Mouse (Mus musculus): ENCODE data around the gene Csk. TPM values are rescaled to one million over a fixed set of nuclear protein-coding genes. Genes with fewer than 3 reads are reported as not detected.
A peak's percentile ranks its signal among the peaks of the same experiment; 100 is the strongest.

Gene Csk
- total and polyA plus RNA-seq, 2 experiments from 2014 or later = 46.3 to 135 TPM

DNA sequence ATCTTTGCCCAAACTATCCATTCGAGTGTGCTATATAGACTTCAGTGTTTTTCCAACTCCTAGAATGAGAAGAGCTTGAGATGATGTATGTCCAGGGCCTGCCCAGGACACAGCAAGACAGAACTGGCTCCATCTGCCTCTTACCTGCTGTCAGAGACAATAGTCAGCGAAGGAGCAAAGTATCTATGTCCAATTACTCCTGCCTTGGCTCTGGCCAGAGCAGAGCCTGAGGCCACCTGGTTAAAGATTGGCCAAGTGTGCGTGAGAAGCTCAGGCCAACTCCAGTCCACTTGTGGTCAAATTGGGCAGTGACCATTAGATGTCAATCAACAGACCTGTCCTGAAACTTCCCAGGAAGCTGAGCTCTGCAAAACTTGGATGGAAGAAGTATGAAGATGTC is 16.1 kb upstream of the Csk start:
- H3K9me3 ChIP-seq (ENCODE audit: low read length) = no peaks in the 10 kb centered on the region
- ATAC-seq (no peak), DNase-seq (no peak)
- WGBS = 89% methylated on average over 3 of the region's 3 CpGs
- TF ChIP-seq CTCF (IDR thresholded peaks at IDR 0.05; ENCODE audit: low read depth) = no peak
- H3K27me3 ChIP-seq (ENCODE audit: insufficient read depth, low read length) = no peaks in the 10 kb centered on the region
- no peaks in the 10 kb centered on the region for H3K36me3 ChIP-seq (ENCODE audit: insufficient read depth)
- no peaks in the 10 kb centered on the region for H3K4me1 ChIP-seq (ENCODE audit: insufficient read depth)
- no peak overlapping the region for H3K4me3 ChIP-seq (ENCODE audit: low read depth, low read length)
- H3K27ac ChIP-seq (ENCODE audit: low read depth, low read length) = no peak overlapping the region
- H3K9ac ChIP-seq = no peak overlapping the region
- no peak overlapping the region for H3K4me2 ChIP-seq (ENCODE audit: low read depth)

DNA sequence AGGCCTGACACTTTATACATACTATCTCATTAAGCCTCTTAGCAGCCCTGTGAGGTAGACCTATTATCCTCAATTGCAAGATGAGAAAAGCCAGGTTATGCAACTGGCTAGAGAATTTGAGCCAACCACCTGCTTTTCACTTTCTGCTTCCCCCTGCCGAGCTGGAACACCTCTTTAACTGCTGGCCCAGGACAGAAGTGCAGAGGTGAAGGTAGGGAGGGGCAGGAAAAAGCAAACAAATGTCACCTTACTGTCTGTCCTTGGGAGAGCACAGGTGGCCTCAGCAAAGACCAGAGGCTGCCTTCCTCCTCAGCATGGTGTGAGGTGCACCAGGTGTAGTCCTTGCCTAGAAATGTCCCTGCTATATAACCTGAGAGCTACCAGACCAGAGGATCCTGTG is 14.8 kb upstream of the Csk start:
- no peaks in the 10 kb centered on the region for H3K36me3 ChIP-seq (ENCODE audit: insufficient read depth)
- H3K4me2 ChIP-seq (ENCODE audit: low read depth) = no peak overlapping the region
- 30% methylated on average over 1 of the region's 1 CpGs for WGBS
- H3K9me3 ChIP-seq (ENCODE audit: low read length) = no peaks in the 10 kb centered on the region
- H3K27me3 ChIP-seq (ENCODE audit: insufficient read depth, low read length) = no peaks in the 10 kb centered on the region
- no peak overlapping the region for H3K27ac ChIP-seq (ENCODE audit: low read depth, low read length)
- ATAC-seq (no peak), DNase-seq (no peak)
- H3K4me1 ChIP-seq (ENCODE audit: insufficient read depth) = no peaks in the 10 kb centered on the region
- H3K9ac ChIP-seq = no peak overlapping the region
- no peak overlapping the region for H3K4me3 ChIP-seq (ENCODE audit: low read depth, low read length)
- TF ChIP-seq CTCF (IDR thresholded peaks at IDR 0.05; ENCODE audit: low read depth) = no peak

GRCm38 (mm10) chr9:57667817-57668216 is 14.4 kb upstream of the Csk start:
- H3K36me3 ChIP-seq (ENCODE audit: insufficient read depth) = no peaks in the 10 kb centered on the region
- H3K9me3 ChIP-seq (ENCODE audit: low read length) = no peaks in the 10 kb centered on the region
- H3K4me1 ChIP-seq (ENCODE audit: insufficient read depth) = no peaks in the 10 kb centered on the region
- DNase-seq (no peak), ATAC-seq (no peak)
- no peak overlapping the region for H3K4me2 ChIP-seq (ENCODE audit: low read depth)
- WGBS = 50% methylated on average over 11 of the region's 11 CpGs
- H3K27ac ChIP-seq (ENCODE audit: low read depth, low read length) = no peak overlapping the region
- TF ChIP-seq CTCF (IDR thresholded peaks at IDR 0.05; ENCODE audit: low read depth) = no peak
- H3K4me3 ChIP-seq (ENCODE audit: low read depth, low read length) = no peak overlapping the region
- H3K27me3 ChIP-seq (ENCODE audit: insufficient read depth, low read length) = no peaks in the 10 kb centered on the region
- H3K9ac ChIP-seq = no peak overlapping the region

DNA sequence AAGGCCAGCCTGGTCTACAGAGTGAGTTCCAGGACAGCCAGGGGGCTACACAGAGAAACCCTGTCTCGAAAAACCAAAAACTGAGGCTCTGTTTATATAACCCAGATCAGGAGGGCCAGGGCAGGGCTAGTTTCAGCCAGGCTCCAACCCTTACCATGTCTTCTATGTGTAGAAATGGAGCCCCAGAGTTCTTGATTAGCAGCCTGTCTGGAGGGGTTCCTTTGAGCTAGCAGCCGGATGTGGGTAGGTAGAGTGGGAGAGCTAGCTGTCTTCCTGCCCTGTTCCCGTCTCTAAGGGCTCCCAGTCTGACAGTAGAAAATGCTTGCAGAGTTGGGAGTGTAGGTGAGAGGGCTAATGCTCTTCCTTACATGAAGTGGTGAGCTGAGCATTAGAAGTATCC is 13.7 kb upstream of the Csk start:
- no peak overlapping the region for H3K4me2 ChIP-seq (ENCODE audit: low read depth)
- H3K9ac ChIP-seq = no peak overlapping the region
- no peaks in the 10 kb centered on the region for H3K4me1 ChIP-seq (ENCODE audit: insufficient read depth)
- H3K27ac ChIP-seq (ENCODE audit: low read depth, low read length) = no peak overlapping the region
- ATAC-seq (no peak), DNase-seq (no peak)
- 86% methylated on average over 3 of the region's 3 CpGs for WGBS
- H3K36me3 ChIP-seq (ENCODE audit: insufficient read depth) = no peaks in the 10 kb centered on the region
- no peaks in the 10 kb centered on the region for H3K27me3 ChIP-seq (ENCODE audit: insufficient read depth, low read length)
- no peaks in the 10 kb centered on the region for H3K9me3 ChIP-seq (ENCODE audit: low read length)
- no peak for TF ChIP-seq CTCF (IDR thresholded peaks at IDR 0.05; ENCODE audit: low read depth)
- no peak overlapping the region for H3K4me3 ChIP-seq (ENCODE audit: low read depth, low read length)

DNA sequence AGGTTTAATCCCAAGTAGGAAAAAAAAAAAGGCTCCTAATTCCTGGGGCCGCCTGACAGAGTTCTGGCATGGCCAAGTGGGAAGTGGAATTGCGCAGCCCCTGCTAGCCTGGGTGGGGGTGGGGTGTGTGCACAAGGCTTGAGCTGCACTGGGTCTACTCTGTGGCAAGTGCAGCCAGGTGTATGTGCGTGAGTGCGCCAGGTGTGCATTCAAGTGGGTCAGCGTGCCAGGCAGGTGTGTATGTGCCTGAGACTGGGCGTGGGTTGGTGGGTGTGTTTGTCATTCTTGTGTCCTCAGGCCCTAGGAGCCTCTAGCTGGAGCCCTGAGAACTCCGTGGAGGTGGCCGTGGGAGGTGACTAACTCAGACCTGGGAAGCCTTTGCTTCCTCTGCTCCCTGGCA is 13.1 kb upstream of the Csk start:
- Histone ChIP-seq H3K27ac (ENCODE audit: low read depth, low read length) (no peak overlapping the region), H3K9me3 (ENCODE audit: low read length) (no peaks in the 10 kb centered on the region), H3K4me3 (ENCODE audit: low read depth, low read length) (no peak overlapping the region), H3K36me3 (ENCODE audit: insufficient read depth) (no peaks in the 10 kb centered on the region), H3K9ac (no peak overlapping the region), H3K27me3 (ENCODE audit: insufficient read depth, low read length) (no peaks in the 10 kb centered on the region), H3K4me1 (ENCODE audit: insufficient read depth) (no peaks in the 10 kb centered on the region), H3K4me2 (ENCODE audit: low read depth) (no peak overlapping the region)
- ATAC-seq (no peak), DNase-seq (no peak)
- TF ChIP-seq CTCF (IDR thresholded peaks at IDR 0.05; ENCODE audit: low read depth) = no peak
- 85% methylated on average over 8 of the region's 8 CpGs for WGBS

GRCm38 (mm10) chr9:57664616-57665015 is 11.2 kb upstream of the Csk start:
- no peak for DNase-seq
- no peaks in the 10 kb centered on the region for H3K4me1 ChIP-seq (ENCODE audit: insufficient read depth)
- no peak overlapping the region for H3K4me3 ChIP-seq (ENCODE audit: low read depth, low read length)
- no peak for TF ChIP-seq CTCF (IDR thresholded peaks at IDR 0.05; ENCODE audit: low read depth)
- no peak overlapping the region for H3K9ac ChIP-seq
- no peaks in the 10 kb centered on the region for H3K9me3 ChIP-seq (ENCODE audit: low read length)
- no peak overlapping the region for H3K27ac ChIP-seq (ENCODE audit: low read depth, low read length)
- no peak overlapping the region for H3K4me2 ChIP-seq (ENCODE audit: low read depth)
- H3K36me3 ChIP-seq (ENCODE audit: insufficient read depth) = no peaks in the 10 kb centered on the region
- WGBS = 64% methylated on average over 7 of the region's 7 CpGs
- ATAC-seq = no peak
- H3K27me3 ChIP-seq (ENCODE audit: insufficient read depth, low read length) = no peaks in the 10 kb centered on the region

GRCm38 (mm10) chr9:57661552-57661951 is 8.1 kb upstream of the Csk start:
- no peaks in the 10 kb centered on the region for H3K27me3 ChIP-seq (ENCODE audit: insufficient read depth, low read length)
- H3K27ac ChIP-seq (ENCODE audit: low read depth, low read length) = no peak overlapping the region
- H3K9ac ChIP-seq = no peak overlapping the region
- ATAC-seq (0 out of 2 replicates have a peak, but pooled peaks have one; percentile 23), DNase-seq (peak; percentile 52)
- 27% methylated on average over 3 of the region's 3 CpGs for WGBS
- H3K4me3 ChIP-seq (ENCODE audit: low read depth, low read length) = no peak overlapping the region
- H3K4me2 ChIP-seq (ENCODE audit: low read depth) = no peak overlapping the region
- no peak for TF ChIP-seq CTCF (IDR thresholded peaks at IDR 0.05; ENCODE audit: low read depth)
- no peaks in the 10 kb centered on the region for H3K9me3 ChIP-seq (ENCODE audit: low read length)
- H3K36me3 ChIP-seq (ENCODE audit: insufficient read depth) = no peaks in the 10 kb centered on the region
- no peaks in the 10 kb centered on the region for H3K4me1 ChIP-seq (ENCODE audit: insufficient read depth)

- no peaks in the 10 kb centered on the region; the same call in 1 of the 2 replicates for H3K4me1 ChIP-seq (ENCODE audit: insufficient read depth)
- no peak overlapping the region for H3K4me2 ChIP-seq (ENCODE audit: low read depth)
- WGBS = 85% methylated on average over 6 of the region's 6 CpGs
- H3K36me3 ChIP-seq (ENCODE audit: insufficient read depth) = no peaks in the 10 kb centered on the region
- H3K9ac ChIP-seq = no peak overlapping the region
- H3K9me3 ChIP-seq (ENCODE audit: low read length) = no peaks in the 10 kb centered on the region
- DNase-seq (no peak), ATAC-seq (no peak)
- TF ChIP-seq CTCF (IDR thresholded peaks at IDR 0.05; ENCODE audit: low read depth) = no peak
- no peaks in the 10 kb centered on the region for H3K27me3 ChIP-seq (ENCODE audit: insufficient read depth, low read length)
- no peak overlapping the region for H3K4me3 ChIP-seq (ENCODE audit: low read depth, low read length)
- H3K27ac ChIP-seq (ENCODE audit: low read depth, low read length) = no peak overlapping the region
Measured at GRCm38 (mm10) chr9:57660501-57660900, 7.1 kb upstream of the Csk start.

Data from forebrain, postnatal 0 days (tissue).